Mouse (Mus musculus): Measurements from ENCODE around the gene Gm8332. TPM values are rescaled to one million over a fixed set of nuclear protein-coding genes. Genes with fewer than 3 reads are reported as not detected.
"Not testable (repeated sequence)": the region's sequence is repeated elsewhere in the genome, so short reads cannot be mapped to it uniquely, and the experiment has no call there.

Gene Gm8332
- not detected in 2 replicates for polyA plus RNA-seq (2016; fragmentation: Nextera tagmentation; extraction: Ambion mirVana)

GRCm38 (mm10) chr12:88250000-88250399 lies at the start of gene Gm8332:
Gm8332 (minus strand) TSS chr12:88250100.
- not testable (repeated sequence) for H3K4me1 ChIP-seq; H3K36me3 ChIP-seq (replicated peaks); DNase-seq (ENCODE audit: extremely low spot score, low spot score); H3K4me3 ChIP-seq; H3K27me3 ChIP-seq (ENCODE audit: poor library complexity, severe bottlenecking); H3K9me3 ChIP-seq; H3K27ac ChIP-seq
- 85% methylated on average over 1 of the region's 2 CpGs for WGBS

- H3K36me3 ChIP-seq (replicated peaks); DNase-seq (ENCODE audit: extremely low spot score, low spot score); H3K27ac ChIP-seq; H3K27me3 ChIP-seq (ENCODE audit: poor library complexity, severe bottlenecking); H3K9me3 ChIP-seq; H3K4me3 ChIP-seq; H3K4me1 ChIP-seq: not testable (repeated sequence)
- 83% methylated on average over 2 of the region's 2 CpGs for WGBS
Observed at GRCm38 (mm10) chr12:88297171-88297570, 47.3 kb upstream of the Gm8332 start.

- H3K27ac ChIP-seq; H3K27me3 ChIP-seq (ENCODE audit: poor library complexity, severe bottlenecking); H3K36me3 ChIP-seq (replicated peaks); H3K4me3 ChIP-seq; DNase-seq (ENCODE audit: extremely low spot score, low spot score); H3K9me3 ChIP-seq; H3K4me1 ChIP-seq: not testable (repeated sequence)
- WGBS: 77% methylated on average over 4 of the region's 4 CpGs
Observed at GRCm38 (mm10) chr12:88293082-88293481, 43.2 kb upstream of the Gm8332 start.

GRCm38 (mm10) chr12:88285224-88285623 lies 35.3 kb upstream of the Gm8332 start:
- not testable (repeated sequence) for H3K36me3 ChIP-seq (replicated peaks); H3K4me3 ChIP-seq; H3K4me1 ChIP-seq; H3K27me3 ChIP-seq (ENCODE audit: poor library complexity, severe bottlenecking); H3K27ac ChIP-seq; H3K9me3 ChIP-seq; DNase-seq (ENCODE audit: extremely low spot score, low spot score)
- WGBS: 89% methylated on average over 5 of the region's 5 CpGs

- H3K9me3 ChIP-seq; H3K4me1 ChIP-seq; H3K27me3 ChIP-seq (ENCODE audit: poor library complexity, severe bottlenecking); H3K36me3 ChIP-seq (replicated peaks); H3K4me3 ChIP-seq; H3K27ac ChIP-seq; DNase-seq (ENCODE audit: extremely low spot score, low spot score): not testable (repeated sequence)
- WGBS: 87% methylated on average over 5 of the region's 5 CpGs
Observed at GRCm38 (mm10) chr12:88274400-88274799, 24.5 kb upstream of the Gm8332 start, which contains the start of gene Gm5662. Gm5662 (minus strand) TSS chr12:88274500.

- Histone ChIP-seq H3K4me3 (no peak overlapping the region), H3K9me3 (peaks cover 4% of the 10 kb centered on the region; the same call in 1 of the 2 replicates), H3K27me3 (ENCODE audit: poor library complexity, severe bottlenecking) (no peaks in the 10 kb centered on the region), H3K36me3 (replicated peaks) (no peaks in the 10 kb centered on the region), H3K27ac (no peak overlapping the region), H3K4me1 (no peaks in the 10 kb centered on the region)
- no peak for DNase-seq (ENCODE audit: extremely low spot score, low spot score)
- WGBS: 45% methylated on average over 1 of the region's 1 CpGs
Observed at GRCm38 (mm10) chr12:88257241-88257640, 7.3 kb upstream of the Gm8332 start.

GRCm38 (mm10) chr12:88255917-88256316 lies 6.0 kb upstream of the Gm8332 start:
- not testable (repeated sequence) for H3K9me3 ChIP-seq; H3K4me1 ChIP-seq; DNase-seq (ENCODE audit: extremely low spot score, low spot score); H3K4me3 ChIP-seq; H3K27ac ChIP-seq; H3K36me3 ChIP-seq (replicated peaks); H3K27me3 ChIP-seq (ENCODE audit: poor library complexity, severe bottlenecking)
- 64% methylated on average over 2 of the region's 2 CpGs for WGBS

GRCm38 (mm10) chr12:88245786-88246185 lies 4.1 kb downstream of the Gm8332 start:
- not testable (repeated sequence) for H3K27ac ChIP-seq; H3K36me3 ChIP-seq (replicated peaks); H3K4me3 ChIP-seq; H3K27me3 ChIP-seq (ENCODE audit: poor library complexity, severe bottlenecking); H3K4me1 ChIP-seq; H3K9me3 ChIP-seq; DNase-seq (ENCODE audit: extremely low spot score, low spot score)

- not testable (repeated sequence) for DNase-seq (ENCODE audit: extremely low spot score, low spot score); H3K27me3 ChIP-seq (ENCODE audit: poor library complexity, severe bottlenecking); H3K4me1 ChIP-seq; H3K9me3 ChIP-seq; H3K4me3 ChIP-seq; H3K27ac ChIP-seq; H3K36me3 ChIP-seq (replicated peaks)
- 59% methylated on average over 1 of the region's 1 CpGs for WGBS
Observed at GRCm38 (mm10) chr12:88242940-88243339, 7.0 kb downstream of the Gm8332 start.

GRCm38 (mm10) chr12:88219445-88219844 lies 30.5 kb downstream of the Gm8332 start:
- Histone ChIP-seq H3K9me3 (peaks cover 5% of the 10 kb centered on the region; the same call in 1 of the 2 replicates), H3K36me3 (replicated peaks) (no peaks in the 10 kb centered on the region), H3K27ac (no peak overlapping the region), H3K4me1 (no peaks in the 10 kb centered on the region), H3K27me3 (ENCODE audit: poor library complexity, severe bottlenecking) (no peaks in the 10 kb centered on the region), H3K4me3 (no peak overlapping the region)
- WGBS: 92% methylated on average over 3 of the region's 3 CpGs
- DNase-seq (ENCODE audit: extremely low spot score, low spot score): no peak

- H3K36me3 ChIP-seq (replicated peaks); H3K9me3 ChIP-seq; H3K27ac ChIP-seq; DNase-seq (ENCODE audit: extremely low spot score, low spot score); H3K27me3 ChIP-seq (ENCODE audit: poor library complexity, severe bottlenecking); H3K4me3 ChIP-seq; H3K4me1 ChIP-seq: not testable (repeated sequence)
Observed at GRCm38 (mm10) chr12:88218059-88218458, 31.8 kb downstream of the Gm8332 start.

GRCm38 (mm10) chr12:88214641-88215040 lies 35.3 kb downstream of the Gm8332 start:
- H3K4me1 ChIP-seq: no peaks in the 10 kb centered on the region
- no peak overlapping the region for H3K4me3 ChIP-seq
- no peaks in the 10 kb centered on the region for H3K36me3 ChIP-seq (replicated peaks)
- no peak for DNase-seq (ENCODE audit: extremely low spot score, low spot score)
- peaks cover 13% of the 10 kb centered on the region; the same call in 1 of the 2 replicates for H3K9me3 ChIP-seq
- no peaks in the 10 kb centered on the region for H3K27me3 ChIP-seq (ENCODE audit: poor library complexity, severe bottlenecking)
- 93% methylated on average over 12 of the region's 12 CpGs for WGBS
- no peak overlapping the region for H3K27ac ChIP-seq

- WGBS: 91% methylated on average over 9 of the region's 9 CpGs
- not testable (repeated sequence) for DNase-seq (ENCODE audit: extremely low spot score, low spot score); H3K27me3 ChIP-seq (ENCODE audit: poor library complexity, severe bottlenecking); H3K4me1 ChIP-seq; H3K4me3 ChIP-seq; H3K36me3 ChIP-seq (replicated peaks); H3K27ac ChIP-seq
- H3K9me3 ChIP-seq: peaks cover 19% of the 10 kb centered on the region; the same call in 1 of the 2 replicates
Observed at GRCm38 (mm10) chr12:88211458-88211857, 38.4 kb downstream of the Gm8332 start.

- no peaks in the 10 kb centered on the region for H3K27me3 ChIP-seq (ENCODE audit: poor library complexity, severe bottlenecking)
- no peaks in the 10 kb centered on the region for H3K4me1 ChIP-seq
- H3K27ac ChIP-seq: no peak overlapping the region
- no peak for DNase-seq (ENCODE audit: extremely low spot score, low spot score)
- H3K9me3 ChIP-seq: peaks cover 8% of the 10 kb centered on the region; the same call in 1 of the 2 replicates
- WGBS: 91% methylated on average over 2 of the region's 2 CpGs
- H3K36me3 ChIP-seq (replicated peaks): no peaks in the 10 kb centered on the region
- H3K4me3 ChIP-seq: no peak overlapping the region
Observed at GRCm38 (mm10) chr12:88202856-88203255, 47.0 kb downstream of the Gm8332 start.
